Mouse (Mus musculus): Measurements from ENCODE around the gene Hmcn2.

Hmcn2 gene

DNA sequence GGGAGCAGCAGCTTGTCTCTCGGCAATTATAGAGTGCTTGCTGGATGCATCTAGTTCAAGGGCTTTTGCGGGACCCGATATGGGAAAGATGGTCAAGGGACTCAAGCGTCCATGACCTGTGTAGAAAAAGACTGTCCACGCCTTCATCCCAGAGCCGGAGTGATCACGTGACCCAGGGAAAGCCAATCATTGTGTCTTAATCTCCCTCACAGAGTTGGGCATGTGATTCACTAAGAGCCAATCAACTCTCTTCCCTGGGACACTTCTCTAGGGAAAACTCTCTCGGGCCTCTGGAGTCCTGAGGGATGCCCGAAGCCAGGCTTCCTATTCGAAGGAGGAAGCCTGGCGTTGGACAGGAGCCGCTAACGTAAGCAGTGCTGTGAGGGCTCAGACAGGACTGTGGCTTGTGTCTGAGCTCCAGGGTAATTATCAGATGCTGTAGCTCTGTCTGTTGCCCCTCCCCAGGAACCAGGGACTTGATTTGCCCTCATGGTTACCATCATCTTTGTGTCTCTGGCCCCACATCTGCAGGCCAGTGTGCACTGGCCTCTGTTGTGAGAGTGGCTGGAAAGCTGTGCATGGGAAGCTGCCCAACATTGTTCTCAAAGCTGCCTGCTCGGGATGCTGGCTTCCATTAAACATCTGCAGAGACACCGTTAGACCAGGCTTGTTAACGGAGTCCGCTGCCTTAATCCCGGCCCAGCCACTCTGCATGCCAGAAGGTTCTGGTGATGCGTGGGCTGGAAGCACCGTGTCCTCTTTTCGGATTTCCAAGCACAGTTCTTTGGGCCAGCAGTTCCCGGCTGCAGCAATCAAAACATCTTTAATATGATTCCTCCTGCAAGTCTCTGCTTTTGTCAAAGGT lies 9.2 kb upstream of the Hmcn2 start:
- DNase-seq (ENCODE audit: extremely low spot score, low read depth, low spot score), result no peak

DNA sequence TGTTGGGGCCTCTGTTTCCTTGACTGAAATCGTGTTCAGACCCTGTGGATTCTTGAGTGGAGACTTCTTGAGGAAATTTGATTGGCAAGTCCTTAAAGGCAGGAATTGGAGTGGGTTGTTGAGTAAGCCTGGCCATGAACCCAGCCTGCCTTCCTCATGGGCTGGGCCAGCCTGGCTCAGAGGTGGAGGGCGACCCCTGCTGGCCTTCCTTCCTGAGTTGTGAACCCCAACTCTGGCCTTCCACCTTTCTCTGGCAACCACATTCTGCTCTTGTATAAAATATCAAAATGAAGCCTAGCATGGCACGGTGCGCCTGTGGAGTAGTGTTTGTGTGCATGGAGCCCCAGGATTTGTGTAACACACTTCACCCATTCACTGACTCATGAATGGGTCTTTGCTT lies 8.5 kb upstream of the Hmcn2 start:
- no peak for DNase-seq (ENCODE audit: extremely low spot score, low read depth, low spot score)

DNA sequence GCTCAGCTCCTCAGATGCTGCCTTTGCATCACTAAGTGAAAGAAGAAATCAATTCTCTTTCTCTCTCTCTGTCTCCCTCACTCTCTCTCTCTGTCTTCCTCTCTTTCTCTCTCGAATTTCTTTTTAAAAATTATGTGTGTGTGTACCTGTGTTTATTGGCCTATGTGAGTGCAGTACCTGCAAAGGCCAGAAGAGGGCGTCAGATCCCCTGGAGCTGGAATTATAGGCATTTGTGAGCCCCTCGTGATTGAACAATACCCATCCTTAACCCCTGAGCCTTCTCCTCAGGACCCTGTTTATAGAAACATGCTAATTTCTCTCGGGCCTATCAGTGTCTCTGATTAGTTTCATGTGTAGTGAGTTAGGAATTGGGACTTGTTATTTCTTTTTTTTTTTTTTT lies 6.0 kb upstream of the Hmcn2 start:
- no peak for DNase-seq (ENCODE audit: extremely low spot score, low read depth, low spot score)

DNA sequence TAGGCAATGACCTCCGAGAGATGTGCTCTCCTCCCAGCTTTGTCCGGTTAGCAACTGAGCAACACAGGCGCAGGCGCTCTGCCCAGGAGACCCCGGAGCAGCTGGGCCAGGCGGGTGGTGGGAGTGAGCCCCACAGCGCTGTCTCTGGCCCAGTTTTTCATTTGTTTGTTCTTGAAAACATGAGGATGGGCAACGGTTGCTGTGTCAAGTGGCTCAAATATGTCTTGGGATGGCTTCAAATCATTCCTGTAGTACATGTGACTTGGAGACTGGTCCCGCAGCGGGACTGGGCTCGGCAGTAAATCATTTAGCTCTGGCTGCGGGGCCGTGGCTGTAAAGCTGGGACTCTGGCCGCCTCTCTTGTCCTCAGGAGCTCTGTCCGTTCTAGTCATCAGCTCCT lies 4.7 kb upstream of the Hmcn2 start:
- no peak for DNase-seq (ENCODE audit: extremely low spot score, low read depth, low spot score)

DNA sequence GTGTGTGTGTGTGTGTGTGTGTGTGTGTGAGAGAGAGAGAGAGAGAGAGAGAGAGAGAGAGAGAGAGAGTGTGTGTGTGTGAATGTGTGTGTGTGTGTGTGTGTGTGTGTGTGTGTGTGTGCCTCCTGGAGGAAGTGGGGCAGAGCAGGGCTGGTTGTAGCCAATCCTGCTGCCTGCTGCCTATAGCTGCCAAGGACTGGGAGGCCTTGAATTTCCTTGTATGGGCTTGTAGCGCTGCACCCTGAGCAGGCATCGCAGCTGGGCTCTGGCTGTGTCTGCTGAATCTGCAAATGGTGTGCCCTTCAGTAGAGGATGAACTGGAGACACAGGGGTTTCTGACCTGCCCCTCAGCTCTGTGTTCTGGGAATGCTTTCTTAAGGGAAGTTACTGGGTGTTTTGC lies 3.9 kb downstream of the Hmcn2 start:
- DNase-seq (ENCODE audit: extremely low spot score, low read depth, low spot score), result no peak

DNA sequence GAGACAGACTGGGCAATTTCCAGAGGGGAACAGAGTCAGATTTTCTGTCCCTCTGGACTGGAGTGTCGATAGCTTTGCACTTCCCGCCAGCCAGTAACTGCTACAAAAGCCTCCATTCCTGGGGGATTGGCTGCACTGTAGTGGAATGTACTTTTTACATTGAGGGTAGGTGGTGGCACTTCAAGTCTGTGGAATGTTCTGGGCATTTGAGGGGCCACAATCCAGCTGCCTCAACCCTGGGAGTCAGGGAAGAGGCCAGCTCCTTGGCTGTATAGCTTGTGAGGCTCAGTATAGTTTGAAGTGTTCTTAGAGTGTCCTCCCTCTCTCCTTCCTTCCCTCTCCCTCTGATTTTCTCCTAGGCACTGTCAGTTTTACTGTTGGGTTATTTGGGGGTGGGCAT lies 5.0 kb downstream of the Hmcn2 start:
- no peak for DNase-seq (ENCODE audit: extremely low spot score, low read depth, low spot score)

DNA sequence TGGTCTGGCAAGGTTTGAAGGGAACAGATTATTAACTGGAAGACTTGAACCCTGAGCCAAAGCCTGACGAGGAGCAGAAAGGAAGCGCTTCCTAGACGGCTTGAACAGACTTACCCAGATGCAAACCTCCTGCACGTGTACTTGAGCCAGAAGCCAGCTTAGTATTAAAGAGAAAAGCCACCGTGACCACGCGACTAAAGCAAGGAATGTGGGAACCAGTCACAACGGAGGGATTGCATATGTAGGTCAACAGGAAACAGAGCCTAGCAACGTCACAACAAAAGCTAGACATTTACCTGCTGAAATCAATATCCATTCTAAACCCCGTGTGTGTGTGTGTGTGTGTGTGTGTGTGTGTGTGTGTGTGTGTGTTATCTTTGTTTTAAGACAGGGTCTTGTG lies 13.0 kb downstream of the Hmcn2 start:
- DNase-seq (ENCODE audit: extremely low spot score, low read depth, low spot score), result no peak

DNA sequence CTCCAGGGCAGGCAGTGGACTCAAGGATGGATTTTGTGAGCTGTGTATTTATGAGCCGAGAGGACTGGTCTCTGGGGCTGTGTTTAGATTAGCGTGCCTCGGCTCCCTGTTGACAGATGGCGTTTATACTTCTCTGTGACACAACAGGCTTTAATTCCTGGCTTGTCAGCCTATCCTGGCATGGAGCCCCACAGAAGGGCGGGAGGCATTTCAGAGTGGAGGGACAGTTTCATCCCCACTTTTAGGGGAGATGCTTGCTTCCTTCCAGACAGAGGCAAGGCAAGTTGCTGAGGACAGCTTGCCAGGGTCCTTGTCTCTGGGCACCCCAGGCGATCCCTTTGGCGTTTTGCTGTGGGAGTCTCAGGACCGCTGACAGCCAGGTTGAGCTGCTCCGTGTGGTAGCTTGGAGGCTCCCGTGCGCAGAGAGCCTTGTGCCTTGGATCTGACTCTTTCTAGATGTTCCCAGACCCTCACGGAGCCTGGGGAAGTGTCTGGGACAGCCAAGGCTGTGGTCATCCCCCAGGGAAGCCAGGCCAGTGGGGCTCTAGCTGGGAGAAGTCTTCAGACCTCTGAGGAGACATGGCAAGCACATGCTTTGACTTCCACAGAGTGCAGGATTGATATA lies 23.6 kb downstream of the Hmcn2 start:
- DNase-seq (ENCODE audit: extremely low spot score, low read depth, low spot score), result no peak

DNA sequence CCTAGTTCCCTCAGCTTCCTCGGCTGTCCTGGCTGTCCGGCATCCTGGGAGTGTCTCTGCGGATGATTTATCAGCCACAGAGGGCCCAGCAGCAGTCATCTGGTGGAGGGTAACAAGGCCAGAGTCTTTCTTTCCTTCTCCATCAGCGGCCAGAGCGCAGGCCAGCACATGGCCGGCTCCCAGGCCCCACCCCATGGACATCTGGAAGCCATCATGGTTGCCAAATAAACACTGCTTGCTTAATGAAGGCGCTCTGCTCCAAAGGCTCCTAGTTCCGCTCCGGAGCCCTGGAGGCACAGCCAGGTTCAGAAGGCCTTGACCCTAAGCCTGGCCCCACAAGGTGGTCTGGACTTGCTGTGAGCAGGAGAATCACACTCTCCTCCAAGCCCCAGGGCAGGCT lies 25.6 kb downstream of the Hmcn2 start:
- peak; percentile 67 for DNase-seq (ENCODE audit: extremely low spot score, low read depth, low spot score)

DNA sequence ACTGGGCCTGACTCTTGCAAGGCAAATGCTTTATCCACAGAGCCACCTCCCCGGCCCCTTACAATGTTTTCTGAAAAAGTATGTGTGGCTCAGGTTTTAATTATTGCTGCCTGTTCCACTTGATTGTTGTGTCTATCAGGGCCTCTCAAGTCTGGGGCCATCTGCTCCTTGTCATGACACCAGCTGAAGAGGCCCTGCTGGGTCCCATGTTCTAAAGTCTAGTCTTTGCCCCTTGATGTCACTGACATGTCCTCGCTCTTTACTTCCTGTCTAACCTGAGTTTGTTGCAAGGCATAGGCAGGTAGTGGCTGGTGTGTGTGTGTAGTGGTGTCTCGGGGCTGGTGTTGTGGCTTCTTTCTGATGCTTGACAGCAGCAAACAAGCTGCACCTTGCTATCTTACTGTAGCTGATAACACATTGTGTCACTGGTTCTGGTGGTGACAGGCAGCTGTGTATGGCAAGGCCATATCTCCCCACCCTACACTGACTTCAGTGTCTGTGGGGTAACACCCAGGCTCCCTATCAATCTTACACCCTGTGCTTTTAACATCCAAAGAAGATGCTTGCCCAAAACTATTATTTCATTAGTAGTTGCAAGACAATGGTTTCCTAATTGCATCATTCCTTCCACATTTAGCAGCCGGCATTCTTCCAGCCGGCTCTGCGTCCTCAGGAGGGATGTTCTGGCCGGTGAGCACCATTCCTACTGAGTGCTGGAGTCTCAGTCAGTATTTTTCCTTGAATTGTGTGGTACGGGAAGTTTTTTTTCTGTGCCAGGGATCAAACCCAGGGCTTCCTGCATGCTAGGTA lies 27.7 kb downstream of the Hmcn2 start:
- no peak for DNase-seq (ENCODE audit: extremely low spot score, low read depth, low spot score)

DNA sequence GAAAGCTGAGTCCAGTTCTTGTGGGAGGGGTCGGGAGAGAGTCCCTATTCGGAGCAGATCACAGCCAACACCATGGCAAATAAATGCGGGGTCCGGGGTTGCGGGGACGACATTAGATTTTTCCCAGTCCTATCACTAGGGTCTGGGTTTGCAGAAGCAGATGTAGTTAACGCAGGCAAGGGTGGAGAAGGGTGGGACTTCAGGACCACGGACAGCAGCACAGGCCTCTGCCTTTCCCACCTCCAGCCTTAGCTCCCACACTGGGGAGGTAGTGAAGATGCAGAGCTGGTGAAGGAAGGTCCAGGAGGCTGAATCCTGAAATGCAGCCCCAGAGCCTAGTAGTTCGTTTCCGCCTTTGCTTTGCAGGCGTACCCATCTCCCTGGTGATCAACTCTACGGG lies 31.9 kb downstream of the Hmcn2 start:
- peak; percentile 64 for DNase-seq (ENCODE audit: extremely low spot score, low read depth, low spot score)

DNA sequence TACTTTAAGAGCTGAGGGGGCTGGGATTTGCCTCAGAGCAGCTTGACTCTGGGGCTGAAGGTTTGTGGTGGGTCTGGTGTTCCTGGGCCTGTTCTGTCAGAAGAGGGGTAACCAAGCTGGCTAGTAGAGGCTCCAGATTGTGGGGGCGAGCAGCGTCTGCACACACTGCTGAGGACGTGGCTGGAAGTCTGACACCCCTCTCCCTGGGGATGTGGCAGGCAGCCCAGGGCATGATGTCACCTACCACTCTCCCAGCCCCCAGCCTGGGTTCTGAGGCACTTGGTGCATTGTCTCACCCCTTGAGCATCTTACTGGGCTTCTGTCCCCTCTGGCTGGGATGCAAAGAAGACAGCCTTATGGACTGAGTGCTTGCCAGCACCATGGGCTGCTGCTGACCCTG lies 34.2 kb downstream of the Hmcn2 start:
- DNase-seq (ENCODE audit: extremely low spot score, low read depth, low spot score), result no peak

DNA sequence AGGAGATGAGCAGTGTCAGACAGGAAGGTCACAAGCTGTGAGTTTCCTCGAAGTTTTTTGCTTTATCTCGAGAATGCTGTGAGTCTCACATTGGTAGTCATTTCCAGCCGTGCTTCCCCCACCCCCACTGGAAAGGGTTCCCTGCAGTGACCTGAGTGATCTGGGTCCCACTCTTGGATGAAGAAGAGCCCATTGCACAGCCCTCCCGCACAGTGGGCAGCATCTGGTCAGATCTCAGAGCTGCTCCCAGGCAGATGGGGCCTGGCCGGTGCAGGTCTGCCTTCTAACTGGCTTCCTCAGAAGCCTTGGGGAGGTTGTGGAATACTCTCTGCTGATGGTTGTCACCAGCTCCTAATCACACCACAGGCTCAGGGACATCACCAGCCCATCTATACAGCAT lies 34.6 kb downstream of the Hmcn2 start:
- no peak for DNase-seq (ENCODE audit: extremely low spot score, low read depth, low spot score)

DNA sequence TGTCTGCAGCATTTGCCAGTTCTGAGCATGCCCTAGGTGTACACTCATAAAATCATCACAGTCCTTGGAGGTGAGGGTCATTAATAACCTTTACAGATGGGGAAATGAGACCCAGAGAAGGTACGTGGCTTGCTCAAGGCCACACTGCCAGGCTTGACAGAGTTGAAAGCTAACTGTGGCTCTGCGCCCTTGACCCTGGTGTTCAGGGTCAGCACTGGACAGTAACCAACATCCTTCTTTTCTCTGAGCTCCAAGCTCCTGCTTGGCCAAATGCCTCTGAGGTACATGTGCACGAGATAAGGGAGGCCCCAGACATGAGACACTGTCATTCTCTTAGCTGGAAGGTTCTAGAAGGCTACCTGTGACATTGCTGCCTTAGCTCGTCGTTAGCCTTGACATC lies 42.6 kb downstream of the Hmcn2 start:
- no peak for DNase-seq (ENCODE audit: extremely low spot score, low read depth, low spot score)

DNA sequence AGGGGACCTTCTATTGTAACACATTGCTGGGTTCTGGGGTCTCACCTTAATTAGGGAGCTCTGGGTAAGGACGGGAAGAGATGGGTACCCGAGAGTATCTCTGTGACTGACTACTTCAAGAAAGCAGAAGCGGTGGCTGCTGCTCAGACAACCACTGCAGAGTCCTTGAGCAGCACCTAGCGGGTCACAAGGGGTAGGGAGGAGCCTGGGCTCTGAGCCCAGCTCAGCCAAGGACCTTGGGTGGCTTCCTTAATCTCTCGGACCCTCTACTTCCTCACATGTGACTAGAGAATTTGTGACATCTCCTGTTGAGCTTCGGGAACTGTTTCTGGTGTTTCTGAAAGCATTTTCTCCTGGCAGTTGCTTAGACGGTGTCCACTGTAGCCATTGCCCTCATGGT lies 45.1 kb downstream of the Hmcn2 start:
- no peak for DNase-seq (ENCODE audit: extremely low spot score, low read depth, low spot score)

DNA sequence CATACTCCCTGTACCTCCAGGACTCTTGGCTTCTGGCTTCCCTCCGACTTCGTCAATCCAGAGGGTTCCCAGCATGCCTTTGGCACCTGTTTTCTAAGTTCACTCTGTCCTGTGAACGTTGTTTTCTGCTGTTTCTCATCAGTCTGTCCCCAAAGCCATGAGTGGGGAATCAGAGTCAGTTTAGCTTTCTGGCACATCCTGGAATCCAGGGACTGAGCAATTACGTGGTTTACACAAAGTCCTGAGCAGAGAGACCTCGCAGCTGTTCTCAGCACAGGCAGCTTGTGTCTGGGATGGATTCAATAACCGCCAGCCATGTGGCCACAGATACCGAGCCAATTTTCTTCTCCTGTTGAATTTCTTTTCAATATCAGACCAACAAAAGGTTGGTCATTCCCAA lies 53.0 kb downstream of the Hmcn2 start:
- DNase-seq (ENCODE audit: extremely low spot score, low read depth, low spot score), result no peak

DNA sequence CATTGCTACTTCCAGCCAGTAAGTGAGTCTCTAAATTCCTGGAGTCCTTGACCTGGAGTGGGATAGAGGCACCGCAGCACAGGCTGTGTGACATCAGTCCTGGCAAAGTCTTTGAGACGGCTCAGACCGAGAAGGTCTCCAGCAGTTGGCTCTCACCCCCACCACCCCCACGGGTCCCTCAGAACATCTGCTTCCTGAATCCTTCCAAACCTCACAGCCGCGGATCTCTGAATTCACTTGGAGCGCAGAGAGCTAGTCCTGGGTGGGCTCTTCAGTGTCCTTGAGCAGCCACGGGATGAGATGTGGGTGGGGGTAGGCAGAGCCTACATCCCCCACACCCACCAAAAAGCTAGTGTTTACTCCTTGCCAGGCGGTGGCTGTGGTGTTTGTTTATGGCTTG lies 57.2 kb downstream of the Hmcn2 start:
- no peak for DNase-seq (ENCODE audit: extremely low spot score, low read depth, low spot score)

DNA sequence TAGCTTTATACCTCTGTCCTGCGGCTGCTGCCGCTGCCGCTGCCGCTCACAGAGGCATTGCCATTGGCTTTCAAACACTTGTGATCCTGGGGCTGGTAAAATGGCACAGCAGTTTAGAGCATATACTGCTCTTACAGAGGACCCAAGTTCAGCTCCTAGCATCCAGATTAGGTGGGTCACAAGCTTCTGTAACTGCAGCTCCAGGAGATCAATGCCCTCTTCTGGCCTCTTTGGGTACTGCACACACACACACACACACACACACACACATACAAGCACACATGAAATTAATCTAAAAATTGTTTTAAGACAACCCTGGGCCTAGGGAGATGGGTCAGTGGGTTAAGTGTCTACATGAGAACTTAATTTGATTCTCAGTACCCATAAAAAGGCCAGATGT lies 58.0 kb downstream of the Hmcn2 start:
- no peak for DNase-seq (ENCODE audit: extremely low spot score, low read depth, low spot score)

DNA sequence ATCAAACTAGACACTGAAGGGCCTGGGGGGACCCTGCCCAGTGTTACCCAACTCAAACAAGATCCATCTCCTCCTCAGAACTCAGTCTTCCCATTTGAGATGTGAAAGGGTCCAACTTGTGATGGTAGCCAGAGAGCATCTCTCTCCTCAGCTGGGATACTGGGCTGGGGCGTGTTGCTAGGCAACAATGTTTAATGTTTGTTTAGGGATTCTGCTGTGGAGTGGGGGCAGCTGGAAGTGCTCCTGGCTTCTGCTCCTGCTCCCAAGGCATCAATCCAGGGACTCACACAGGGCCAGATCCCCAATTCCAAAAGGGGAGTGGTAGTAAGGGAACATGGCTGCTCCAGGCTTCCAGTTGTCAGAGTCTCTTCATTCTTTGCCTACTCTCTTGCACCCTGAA lies 60.2 kb downstream of the Hmcn2 start:
- DNase-seq (ENCODE audit: extremely low spot score, low read depth, low spot score), result no peak

DNA sequence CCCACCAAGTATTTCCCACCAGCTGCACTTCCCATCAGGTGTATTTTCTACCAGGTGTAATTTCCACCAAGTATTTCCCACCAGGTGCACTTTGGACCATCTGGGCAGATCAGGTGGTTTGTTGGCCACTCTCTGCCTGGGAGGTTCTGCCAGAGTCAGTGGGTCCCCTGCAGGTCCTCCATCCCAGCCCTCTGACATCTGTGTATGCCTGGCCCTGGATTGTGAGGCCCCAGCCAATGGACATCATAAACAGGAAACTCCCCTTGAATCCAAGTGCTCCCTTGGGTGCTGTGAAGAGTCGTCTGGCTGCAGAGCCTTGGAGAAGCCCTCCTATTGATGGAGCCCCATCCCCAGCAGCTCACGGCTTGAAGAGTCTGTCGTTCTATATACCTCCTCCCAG lies 61.8 kb downstream of the Hmcn2 start:
- no peak for DNase-seq (ENCODE audit: extremely low spot score, low read depth, low spot score)

DNA sequence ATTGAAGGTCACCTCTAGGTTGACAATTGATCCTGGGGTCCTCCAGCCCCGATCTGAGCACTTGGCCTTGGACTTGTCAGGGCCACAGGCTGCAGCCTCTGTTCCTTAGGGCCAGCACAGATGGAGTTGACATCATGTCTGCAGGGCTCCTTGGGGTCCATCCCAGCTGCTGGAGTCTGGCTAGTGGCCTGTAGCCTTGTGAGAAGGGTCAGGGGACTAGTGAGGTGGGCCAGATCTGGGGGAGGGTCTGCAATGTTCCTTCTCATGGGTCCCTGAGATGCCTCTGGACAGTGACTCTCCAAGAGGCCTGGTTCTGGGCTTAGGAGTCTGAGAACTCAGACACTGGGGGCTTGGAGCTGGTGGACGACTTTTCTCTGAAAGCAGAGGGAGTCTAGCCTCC lies 63.3 kb downstream of the Hmcn2 start:
- DNase-seq (ENCODE audit: extremely low spot score, low read depth, low spot score), result no peak

DNA sequence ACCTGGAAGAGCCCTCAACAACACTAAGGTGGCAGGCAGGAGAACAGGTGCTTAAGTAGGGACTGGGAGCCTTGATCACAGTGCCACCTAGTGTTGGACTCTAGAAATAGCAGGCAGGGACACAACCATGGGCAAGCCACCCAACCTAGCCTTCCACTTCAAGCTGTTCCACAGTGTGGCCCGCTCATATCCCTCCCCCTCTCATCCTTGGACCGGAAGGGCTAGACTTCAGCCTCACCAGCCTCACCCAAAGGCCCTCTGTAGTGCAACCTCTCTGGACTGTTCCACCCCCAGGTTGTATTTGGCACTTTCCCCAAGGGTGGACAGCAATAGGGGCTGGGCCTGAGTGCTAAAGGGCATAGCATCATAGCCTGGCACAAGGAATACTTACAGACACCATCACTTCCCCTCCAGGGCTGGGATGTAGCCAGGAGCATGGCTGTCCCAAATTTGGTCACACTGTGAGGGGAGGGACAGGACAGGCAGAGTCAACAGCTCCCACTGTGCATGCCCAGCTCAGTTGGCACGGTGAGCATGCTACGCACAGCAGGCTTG lies 67.2 kb downstream of the Hmcn2 start:
- peak; percentile 12 for DNase-seq (ENCODE audit: extremely low spot score, low read depth, low spot score)

Measured in hindlimb bud, embryonic 11.5 days (tissue).